Mouse (Mus musculus) liver (tissue): Measurements from ENCODE around the gene Sh3bp1.

Experiments
- DNase-seq: peaks from one replicate; pipeline ENCODE4 v3.0.0-alpha.2; 2020; ENCODE audit warnings: mixed read lengths

The Sh3bp1 gene

DNA sequence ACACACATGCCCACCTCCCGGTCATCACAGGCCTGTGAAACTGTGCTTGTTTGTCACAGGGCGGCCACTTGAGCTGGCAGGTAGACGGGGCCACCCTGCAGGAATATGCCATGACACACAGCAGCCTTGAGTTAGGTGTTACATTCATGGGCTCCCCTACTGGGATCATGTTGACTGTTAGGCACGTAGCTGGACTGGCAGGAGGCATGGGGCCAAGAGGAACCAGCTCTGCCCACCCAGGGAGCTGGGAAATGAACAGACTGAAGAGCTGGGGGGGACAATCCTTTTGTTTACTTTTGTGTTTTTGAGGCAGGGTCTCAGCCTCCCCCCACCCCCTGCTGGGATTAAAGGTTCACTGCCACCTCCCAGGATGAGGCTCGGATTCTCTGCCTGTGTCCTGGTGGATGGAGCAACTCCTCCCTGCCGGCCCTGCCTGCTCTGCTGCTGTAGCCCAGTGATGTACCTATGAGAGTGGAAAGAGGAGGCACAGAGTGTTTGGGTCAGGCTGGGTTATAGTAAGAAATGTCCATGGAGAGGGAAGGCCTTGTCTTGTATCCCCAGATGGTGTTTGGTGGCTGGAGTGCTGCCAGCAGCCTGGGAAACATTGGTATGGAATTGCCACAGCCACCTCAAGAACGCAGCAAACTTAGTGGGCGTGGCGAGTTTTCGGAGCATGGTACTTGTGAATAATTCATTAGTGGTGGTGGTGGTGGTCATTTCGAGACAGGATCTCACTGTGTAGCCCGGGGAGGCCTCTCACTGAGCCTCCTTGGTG lies 16.7 kb downstream of the Sh3bp1 start:
- no peak for DNase-seq

DNA sequence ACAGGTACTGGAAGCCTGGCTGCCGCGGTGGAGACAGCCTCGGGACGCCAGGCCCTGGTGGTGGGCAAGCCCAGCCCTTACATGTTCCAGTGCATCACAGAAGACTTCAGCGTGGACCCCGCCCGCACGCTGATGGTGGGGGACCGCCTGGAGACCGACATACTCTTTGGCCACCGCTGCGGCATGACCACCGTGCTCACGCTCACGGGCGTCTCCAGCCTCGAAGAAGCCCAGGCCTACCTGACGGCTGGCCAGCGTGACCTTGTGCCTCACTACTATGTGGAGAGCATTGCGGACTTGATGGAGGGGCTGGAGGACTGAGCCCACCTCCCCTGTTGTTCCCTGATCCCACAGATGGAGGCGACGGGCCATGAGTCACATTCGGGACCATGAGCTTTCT lies 18.6 kb downstream of the Sh3bp1 start:
- no peak for DNase-seq

DNA sequence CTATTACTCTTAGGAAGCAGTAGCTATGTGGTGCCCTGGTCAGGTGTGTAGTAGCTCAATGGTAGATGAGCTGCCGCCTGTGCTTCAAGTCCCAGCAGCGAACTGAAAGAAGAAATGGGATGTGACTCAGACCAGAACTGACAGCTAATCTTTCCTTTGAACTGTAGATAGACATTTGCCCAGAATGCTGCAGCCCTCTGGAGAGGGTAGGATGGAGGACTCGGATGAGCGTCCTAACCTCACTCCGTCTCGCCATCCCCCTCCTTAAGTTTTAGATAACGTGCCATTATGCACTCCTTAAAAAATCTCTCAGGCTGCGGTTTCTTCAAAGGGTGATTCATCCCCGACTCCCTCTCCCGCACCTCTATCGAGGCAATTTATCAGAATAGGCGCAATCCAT lies 20.3 kb downstream of the Sh3bp1 start:
- no peak for DNase-seq

DNA sequence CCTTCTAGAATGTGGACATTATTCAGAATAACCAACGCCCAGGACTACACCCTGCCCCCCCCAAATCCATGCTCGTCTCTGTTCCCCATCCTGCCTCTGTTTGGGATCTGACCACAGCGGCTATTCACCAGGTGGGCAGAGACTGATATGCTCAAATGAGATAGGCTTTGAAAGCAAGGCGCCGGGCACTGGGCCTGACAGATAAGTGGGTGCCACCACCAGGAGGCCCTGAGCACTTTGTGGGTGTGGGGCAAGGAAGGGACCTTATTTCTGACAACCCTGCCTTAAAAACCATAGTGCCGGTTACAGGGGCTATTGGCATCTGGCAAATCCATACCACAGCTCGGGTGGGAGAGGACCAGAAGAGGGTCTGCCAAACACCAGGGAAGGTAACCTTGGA lies 23.1 kb downstream of the Sh3bp1 start:
- peak; percentile 93 for DNase-seq

DNA sequence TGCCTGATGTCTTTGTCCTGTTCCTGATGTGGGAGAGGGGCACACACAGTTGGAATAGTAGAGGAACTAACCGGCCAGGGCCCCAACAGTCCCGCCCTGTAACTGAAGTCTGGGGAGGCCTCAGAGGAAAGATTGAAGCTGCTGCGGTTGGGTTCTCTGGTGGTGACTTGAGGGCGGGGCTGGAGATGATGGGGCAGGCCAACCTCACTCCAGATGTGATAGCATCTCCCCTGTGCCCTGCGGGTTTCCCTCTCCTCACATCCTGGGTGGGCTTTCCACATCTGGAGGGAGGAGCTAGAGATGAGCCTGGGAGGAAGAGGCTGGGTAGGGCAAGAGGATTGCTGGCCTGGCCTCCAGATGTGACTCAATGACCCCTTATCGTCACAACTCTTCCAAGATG lies 24.0 kb downstream of the Sh3bp1 start:
- DNase-seq, result peak; percentile 91

DNA sequence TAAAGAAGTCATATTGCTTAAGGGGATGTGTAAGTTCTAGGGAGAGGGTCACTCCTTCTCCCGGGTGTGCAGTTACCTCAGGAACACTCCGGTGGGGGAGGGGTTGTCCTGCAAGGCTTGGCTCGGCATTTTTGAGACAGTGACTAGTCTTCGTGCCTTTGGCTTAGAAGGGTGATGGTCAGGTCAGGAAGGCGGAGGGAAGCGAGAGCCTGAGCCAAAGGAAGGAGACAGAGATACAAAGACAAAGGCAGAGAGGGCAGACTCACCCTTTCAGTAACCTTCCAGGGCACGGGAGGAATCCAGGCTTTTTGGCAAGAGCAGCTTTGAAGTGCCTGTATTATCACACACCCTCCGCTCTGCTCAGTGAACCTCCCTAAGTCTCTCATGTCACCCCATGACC lies 25.6 kb downstream of the Sh3bp1 start:
- DNase-seq, result no peak

DNA sequence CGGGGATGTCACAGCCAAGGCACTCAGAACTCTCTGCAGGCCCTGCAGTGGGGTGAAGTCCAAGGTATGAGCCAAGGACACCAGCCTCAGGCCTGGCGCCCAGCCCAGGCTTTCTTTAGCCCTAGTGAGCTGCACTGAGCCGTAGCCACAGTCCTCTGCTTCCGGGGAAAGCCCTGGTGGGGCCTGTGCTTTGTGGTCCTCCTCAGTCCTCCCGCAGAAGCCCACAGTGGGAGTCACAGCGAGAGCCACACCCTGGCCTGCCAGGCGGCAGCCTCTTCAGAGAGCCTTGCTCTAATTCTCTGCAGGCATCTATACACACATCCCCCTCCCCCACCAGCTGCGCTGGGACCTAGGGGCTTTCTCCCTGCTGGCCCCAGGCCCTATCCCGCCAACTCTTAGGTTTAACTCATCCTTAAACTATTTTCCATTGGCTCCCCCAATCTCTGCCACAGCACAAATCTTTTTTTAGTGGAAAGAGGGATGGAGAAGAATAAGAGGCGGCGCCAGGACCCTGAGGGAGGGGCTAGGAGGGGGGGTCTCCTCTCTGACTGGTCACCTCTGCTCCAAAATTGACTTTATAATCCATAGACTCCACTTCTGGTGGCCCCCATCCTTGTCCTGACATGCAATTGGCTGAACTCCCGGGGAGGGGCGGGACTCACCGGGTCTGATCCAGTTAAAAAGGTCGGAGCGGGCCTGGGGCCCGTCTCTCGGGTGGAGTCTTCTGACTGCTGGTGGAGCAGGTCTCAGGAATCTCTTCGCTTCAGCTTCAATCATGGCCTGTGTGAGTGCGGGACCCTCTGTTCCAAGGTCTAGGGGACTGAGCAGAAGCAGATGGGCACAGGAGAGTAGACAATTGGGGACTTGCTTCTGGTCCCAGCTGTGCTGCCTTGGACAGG lies 26.7 kb downstream of the Sh3bp1 start, which contains the start of gene Lgals1:
Lgals1 (plus strand) TSS at position 705 of the 899 bp plus-strand sequence.
- peak; percentile 93 for DNase-seq

DNA sequence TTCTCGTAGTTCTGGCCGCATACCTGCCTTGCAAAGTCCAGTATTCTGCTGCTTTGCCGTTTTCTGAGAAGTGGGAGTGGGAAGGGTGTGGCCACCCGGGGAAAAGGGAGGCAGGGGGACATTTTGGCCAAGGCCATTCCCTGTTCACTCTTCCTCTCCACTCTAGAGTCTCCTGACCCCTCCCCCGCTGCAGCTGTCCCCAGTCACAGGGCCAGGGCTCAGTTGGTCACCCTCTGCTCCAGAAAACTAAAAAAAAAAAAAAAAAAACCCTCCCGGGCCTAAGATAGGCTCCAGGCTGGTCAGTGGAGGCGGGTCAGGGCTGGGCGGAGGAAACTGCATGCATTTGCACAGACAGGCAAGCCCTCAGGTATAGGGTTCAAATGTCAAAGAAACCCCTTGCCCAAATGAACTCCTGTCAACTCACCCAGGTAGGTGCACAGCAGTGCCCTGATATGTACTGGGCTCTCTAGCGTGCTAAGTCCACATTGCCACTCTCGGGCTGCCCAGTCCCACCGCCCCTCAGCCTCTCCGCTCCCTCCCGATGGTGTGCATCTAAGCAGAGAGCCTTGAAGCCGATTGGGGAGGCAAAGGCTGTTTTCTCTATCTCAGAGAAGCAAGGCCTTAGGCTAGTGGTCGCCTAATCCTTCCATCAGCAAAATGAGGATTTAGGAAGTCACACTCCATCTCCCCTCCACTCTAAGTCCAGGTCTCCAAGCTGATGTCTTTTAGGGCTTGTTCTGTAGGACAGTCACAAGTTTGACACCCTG lies 27.6 kb downstream of the Sh3bp1 start:
- peak; percentile 52 for DNase-seq

DNA sequence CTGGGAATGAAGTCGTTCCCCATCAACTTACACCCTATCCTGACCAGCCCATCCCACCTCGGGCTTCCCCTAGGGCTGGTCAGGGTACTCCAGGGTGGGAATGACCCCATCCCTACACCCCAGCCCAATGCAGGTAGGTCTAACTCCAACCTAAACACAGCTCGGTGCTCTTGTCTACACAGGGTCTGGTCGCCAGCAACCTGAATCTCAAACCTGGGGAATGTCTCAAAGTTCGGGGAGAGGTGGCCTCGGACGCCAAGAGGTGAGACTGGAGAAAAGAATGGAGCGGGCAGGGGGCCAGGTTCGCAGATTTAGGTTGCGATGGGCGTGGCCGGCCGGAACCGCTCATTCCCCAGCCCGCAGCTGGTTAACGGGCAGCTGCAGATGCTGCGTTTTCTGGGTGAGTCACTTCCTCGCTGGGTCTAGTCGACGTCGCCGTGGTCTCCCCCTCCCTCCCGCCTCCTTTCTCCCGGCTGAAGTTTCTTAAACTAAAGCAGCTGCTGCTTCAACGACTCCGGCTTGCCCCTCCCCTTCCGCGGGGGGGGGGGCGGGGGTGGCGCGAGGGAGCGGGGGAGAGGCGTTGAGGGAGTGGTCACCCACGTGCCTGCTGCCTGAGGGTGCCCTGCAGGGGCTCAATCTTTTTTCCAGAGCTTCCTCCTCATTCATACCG lies 28.4 kb downstream of the Sh3bp1 start:
- DNase-seq, result peak; percentile 90

DNA sequence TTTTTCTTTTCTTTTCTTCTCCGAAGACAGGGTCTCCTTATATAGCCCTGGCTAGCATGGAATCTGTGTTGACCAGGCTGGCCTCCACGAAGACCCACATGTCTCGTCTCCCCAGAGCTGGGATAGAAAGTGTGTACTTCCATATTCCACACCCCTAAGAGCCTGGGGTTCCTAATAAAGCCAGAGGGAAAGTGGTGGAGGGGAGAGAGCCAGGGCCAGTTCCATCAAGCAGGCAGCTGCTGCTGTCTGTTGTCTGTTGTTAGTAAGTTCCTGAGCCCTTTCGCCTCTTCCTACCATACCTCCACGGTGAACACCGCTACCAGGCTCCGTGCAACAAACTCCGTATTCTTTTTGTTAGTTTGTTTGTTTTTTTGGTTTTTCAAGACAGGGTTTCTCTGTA lies 29.0 kb downstream of the Sh3bp1 start:
- DNase-seq, result no peak

DNA sequence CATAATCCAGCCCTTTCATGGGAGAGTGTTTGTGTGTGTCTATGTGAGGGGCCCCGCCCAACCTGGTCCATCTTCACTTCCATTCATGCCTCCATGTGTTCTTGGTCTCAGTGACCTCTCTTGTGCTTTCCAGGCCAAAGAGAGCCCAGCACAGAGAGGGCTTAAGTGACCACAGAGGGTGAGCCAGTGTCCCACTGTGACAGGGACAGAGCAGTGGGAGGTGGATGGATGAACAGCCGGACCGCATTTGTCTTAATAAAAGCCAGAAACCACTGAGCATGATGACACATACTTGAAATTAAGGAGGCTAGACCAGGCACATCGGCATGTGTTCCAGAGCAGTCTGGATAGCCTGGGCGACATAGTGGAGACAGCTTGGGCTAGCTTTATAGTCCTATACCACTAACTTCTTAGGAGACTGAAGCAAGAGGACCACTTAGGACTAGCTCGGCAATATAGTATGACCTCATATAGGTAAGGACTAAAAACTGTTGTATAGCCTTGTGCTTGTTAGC lies 30.7 kb downstream of the Sh3bp1 start:
- DNase-seq, result no peak

DNA sequence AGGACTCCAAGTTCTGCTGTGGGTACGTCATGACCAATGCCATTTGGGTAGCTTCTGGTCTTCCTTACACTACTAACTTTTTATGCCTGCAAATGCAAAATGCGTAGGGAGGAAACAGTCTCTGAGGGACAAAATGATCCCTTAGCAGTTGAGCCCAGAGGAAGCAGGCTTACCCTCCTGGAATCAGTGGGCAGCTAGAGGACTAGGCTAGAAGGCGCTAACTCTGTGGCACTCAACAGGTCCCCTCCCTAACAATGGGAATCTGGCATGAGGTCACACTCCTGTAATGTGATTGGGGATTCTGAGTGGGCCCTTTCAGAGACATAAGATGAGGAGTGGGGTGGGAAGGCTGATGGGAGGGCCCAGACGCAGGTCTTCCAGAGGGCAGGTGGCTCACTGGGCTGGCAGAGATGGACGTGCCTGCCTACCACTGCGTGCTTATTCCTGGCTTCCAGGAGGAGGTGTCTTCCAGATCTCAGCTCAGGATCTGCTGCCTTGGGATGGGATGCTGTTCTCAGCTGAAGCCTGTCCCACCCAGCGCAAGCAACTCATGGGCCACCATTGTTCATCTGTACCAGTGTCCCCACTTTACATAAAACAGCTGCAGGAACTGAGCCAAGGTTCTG lies 31.3 kb downstream of the Sh3bp1 start:
- no peak for DNase-seq

DNA sequence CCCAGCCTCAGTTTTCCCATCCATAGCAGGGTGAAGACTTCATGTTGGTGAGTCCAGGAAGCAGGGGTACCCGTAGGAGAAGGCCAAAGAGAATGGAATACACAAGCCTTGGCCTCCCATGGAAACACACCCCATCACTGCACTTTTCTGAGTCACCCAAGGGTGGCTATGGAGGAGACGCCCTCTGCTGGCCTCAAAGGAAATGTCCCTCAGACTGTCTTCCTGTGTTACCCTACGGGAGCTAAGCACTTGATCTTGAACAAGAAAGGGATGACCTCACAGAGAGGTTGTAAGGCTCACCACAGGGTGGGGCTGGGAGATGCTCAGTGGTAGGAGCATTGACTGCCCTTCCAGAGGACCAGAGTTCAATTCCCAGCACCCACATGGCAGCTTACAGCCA lies 32.0 kb downstream of the Sh3bp1 start:
- peak; percentile 74 for DNase-seq

DNA sequence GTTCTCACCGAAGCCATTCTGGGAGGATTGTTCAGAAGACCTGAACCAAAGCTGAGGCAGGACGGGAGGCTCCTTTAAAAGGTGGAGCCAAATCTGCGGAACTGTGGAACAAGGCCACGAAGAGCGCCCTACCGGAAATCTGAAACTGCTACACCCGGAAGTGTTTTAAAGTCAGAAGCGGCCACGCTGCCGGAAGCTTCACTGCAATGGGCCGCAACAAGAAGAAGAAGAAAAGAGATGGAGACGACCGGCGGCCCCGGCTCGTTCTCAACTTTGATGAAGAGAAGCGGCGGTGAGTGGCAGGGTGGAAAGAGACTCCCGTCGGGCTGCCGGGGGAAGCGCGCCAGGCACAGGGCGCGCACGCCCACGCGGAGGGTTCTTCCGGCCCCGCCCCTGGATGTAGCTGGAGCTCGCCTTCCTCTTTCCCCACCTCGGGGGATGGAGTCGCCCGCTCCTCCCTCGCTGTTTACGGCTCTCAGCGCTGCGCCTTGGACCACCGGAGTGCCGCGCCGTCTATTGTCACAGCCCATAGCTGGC lies 35.3 kb downstream of the Sh3bp1 start, which contains the start of gene Nol12:
Nol12 (plus strand) TSS at position 150 of the 537 bp plus-strand sequence.
- peak; percentile 85 for DNase-seq

DNA sequence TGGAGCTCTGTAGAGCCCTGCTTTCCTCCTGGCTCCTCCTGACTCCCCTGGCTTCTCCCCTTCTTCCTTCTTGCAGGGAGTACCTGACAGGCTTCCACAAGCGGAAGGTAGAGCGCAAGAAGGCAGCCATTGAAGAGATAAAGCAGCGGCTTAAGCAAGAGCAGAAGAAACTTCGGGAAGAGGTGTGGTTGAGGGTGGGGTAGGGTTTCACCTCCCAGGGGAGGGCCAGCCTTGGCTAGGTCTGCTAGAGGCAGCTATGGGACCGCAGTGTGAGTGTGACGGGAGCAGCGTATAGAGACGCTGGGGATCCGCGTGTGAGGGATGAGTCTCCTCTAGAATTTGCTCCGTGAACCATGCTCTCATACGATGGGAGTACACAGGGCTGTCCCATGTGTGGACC lies 36.8 kb downstream of the Sh3bp1 start:
- peak; percentile 75 for DNase-seq

DNA sequence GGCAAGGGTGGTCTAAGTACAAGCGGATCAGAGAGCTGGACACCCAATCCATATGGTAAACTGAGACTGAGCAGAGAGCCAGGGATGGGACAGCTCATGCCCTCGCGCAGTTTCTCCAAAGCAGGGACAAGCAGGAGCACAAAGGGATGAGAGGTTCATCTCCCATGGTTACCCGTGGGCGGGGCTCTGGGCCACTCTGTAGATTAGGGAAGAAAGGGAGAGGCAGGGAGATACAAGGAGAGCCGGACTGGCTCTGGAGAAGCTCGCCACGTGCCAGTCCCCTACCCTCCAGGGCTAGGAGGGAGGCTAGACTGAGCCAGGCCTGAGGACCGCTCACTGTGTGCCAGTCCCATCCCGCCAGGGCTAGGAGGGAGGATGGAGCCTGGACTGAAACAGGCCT lies 37.7 kb downstream of the Sh3bp1 start:
- DNase-seq, result no peak

DNA sequence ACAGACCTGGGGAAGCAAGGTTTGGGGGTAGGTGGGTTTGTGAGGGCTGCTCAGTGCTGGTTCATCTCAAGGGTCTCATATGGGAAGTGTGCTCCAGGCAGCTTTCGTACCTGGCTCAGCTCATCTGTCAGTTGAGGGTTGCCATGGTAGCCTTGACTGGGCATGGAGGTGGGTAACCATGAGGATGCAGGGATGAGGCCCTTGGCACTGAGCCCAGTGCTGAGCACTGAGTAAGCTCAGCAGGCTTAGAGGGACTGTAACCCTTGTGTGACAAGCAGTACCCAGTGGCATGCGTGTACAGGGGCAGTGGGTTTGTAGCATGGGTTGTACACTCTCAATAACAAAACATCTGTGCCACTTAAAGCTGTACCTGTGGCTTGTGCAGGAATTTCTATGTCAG lies 38.4 kb downstream of the Sh3bp1 start:
- no peak for DNase-seq

DNA sequence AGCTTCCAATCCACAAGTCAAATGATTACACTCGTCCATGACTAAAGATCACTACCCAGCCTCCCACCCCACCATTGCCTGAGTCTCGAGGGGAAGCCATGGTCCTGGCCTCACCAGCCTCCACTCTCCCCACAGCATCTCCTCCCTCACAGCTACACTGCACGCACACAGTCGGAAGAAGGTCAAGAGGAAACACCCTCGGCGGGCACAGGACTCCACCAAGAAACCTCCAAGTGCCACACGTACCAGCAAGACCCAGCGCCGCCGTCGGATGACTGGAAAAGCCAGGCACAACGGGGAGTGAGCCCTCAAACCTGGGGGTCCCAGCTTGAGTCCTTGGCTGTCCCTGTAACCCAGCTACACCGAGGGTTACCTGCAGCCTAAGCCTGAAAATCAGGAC lies 40.8 kb downstream of the Sh3bp1 start:
- no peak for DNase-seq

DNA sequence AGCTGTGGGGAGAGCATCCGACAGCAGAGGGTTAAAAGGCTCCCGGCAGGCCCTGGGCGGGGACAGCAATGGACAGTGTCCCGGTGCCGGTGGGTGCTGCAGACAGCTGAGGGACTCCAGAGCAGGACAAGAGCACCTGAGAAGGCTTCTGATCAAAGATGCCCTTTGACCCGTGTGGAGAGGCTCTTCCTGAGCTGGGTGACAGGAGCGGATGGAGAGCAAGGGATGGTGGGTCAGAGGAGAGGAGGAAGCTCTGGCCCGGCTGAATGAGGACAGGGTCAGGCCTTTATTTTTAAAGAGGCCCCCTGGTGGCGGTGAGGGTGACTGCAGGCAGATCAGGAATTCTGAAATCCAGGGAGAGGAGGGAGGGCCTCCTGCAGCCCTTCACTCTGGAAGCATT lies 43.1 kb downstream of the Sh3bp1 start:
- peak; percentile 77 for DNase-seq

DNA sequence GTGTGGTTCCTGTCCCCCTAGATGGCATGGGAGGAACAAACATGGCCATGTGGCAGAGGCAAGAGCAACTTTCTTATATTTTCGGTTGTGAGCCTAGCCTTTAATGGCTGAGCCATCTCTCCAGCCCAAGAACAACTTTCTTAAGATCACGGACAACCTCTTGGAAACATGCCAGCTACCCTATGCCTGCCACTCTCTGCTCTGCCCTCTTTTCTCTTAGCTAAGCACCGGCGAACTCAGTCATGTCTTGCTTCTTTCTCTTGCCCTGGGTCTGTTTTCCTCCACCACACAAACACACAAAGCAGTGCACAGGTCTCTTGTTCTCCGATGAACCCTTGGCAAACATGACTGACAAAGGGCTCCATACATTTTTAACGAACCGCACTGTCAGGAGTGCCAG lies 46.7 kb downstream of the Sh3bp1 start:
- no peak for DNase-seq

DNA sequence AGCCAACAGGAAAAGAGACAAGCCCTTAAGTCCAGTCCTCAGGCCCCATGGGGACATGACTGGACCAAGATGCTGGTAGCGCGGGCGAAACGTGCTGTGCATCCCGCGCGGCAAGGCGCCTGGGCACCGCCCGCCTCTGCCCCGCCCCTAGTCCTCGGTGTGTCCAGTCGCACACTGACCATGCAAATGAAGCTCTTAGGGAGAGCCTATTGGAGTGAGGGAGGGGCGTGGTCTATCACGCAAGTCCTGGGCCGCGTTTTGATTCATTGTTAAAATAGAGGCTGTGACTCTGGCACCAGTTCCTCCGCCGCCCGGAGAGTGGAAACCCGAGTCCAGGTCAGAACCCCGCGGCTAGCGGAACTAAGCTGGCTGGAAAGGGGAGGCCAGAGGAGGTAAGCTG lies 48.1 kb downstream of the Sh3bp1 start, which contains the start of gene Triobp:
Triobp (plus strand) TSS at position 68 of the 400 bp plus-strand sequence.
- DNase-seq, result peak; percentile 88
